In genomic region chr1:66386751-66387452, GRCm38 (mm10) we compare ENCODE assay signal across 8 mouse cellular contexts.
DNase-seq lines count a peak whose midpoint lies in the region; ATAC-seq and TF ChIP-seq lines count a peak whose summit lies in the region.

No protein-coding gene starts in this region.

- no peaks in the 10 kb centered on the region for H3K27me3 ChIP-seq in embryonic facial prominence, embryonic 10.5 days (replicated peaks; ENCODE audit: low read depth, poor library complexity, severe bottlenecking)
- H3K27me3 ChIP-seq in midbrain, postnatal 0 days (ENCODE audit: insufficient read depth, low read length) = no peaks in the 10 kb centered on the region
- H3K27me3 ChIP-seq in stomach, postnatal 0 days (ENCODE audit: control insufficient read depth, insufficient read depth, low read length) = no peaks in the 10 kb centered on the region

- peak; percentile 68 for DNase-seq in R1 (ENCODE audit: low read depth, low spot score)
- DNase-seq in embryonic facial prominence, embryonic 10.5 days (ENCODE audit: low spot score) = peak; percentile 25
- peak; percentile 69 to 85 for DNase-seq in layer of hippocampus, adult 18-20 months (ENCODE audit: low spot score in 2 of 2)
- DNase-seq in midbrain, postnatal 0 days (ENCODE audit: low spot score) = peak; percentile 94
- no peak for DNase-seq in kidney, postnatal 4 days
- DNase-seq in stomach, postnatal 0 days (ENCODE audit: low spot score) = no peak
- DNase-seq in heart, postnatal 10 days = no peak
- no peak for DNase-seq in ovary, postnatal 10 days (ENCODE audit: low spot score)

- peak overlapping the region; percentile 61 for H3K4me2 ChIP-seq in midbrain, postnatal 0 days (ENCODE audit: low read depth, low read length, poor library complexity, severe bottlenecking)
- H3K4me2 ChIP-seq in stomach, postnatal 0 days (replicated peaks; ENCODE audit: low read depth) = no peak overlapping the region

- peak overlapping the region; percentile 41 for H3K4me3 ChIP-seq in embryonic facial prominence, embryonic 10.5 days
- H3K4me3 ChIP-seq in midbrain, postnatal 0 days (ENCODE audit: low read depth, low read length) = peak overlapping the region; percentile 36
- no peak overlapping the region for H3K4me3 ChIP-seq in stomach, postnatal 0 days (ENCODE audit: low read depth, low read length)

- ATAC-seq in midbrain, postnatal 0 days (ENCODE audit: low FRiP score) = peak; percentile 95
- ATAC-seq in stomach, postnatal 0 days (ENCODE audit: low FRiP score, low TSS enrichment) = no peak

- no peak for TF ChIP-seq CTCF in midbrain, postnatal 0 days (IDR thresholded peaks at IDR 0.05)
- TF ChIP-seq CTCF in stomach, postnatal 0 days (IDR thresholded peaks at IDR 0.05; ENCODE audit: low read depth) = no peak

- 49% methylated on average over 10 of the region's 10 CpGs for WGBS in embryonic facial prominence, embryonic 10.5 days
- 10% methylated on average over 10 of the region's 10 CpGs for WGBS in midbrain, postnatal 0 days
- 82% methylated on average over 10 of the region's 10 CpGs for WGBS in stomach, postnatal 0 days

- TF ChIP-seq EP300 in stomach, postnatal 0 days (optimal IDR thresholded peaks at IDR 0.05) = no peak

- peak overlapping the region; percentile 60 for H3K9ac ChIP-seq in midbrain, postnatal 0 days (replicated peaks; ENCODE audit: low read length, poor library complexity, severe bottlenecking)
- no peak overlapping the region for H3K9ac ChIP-seq in stomach, postnatal 0 days (ENCODE audit: low read length)

- H3K9me3 ChIP-seq in embryonic facial prominence, embryonic 10.5 days = no peaks in the 10 kb centered on the region
- no peaks in the 10 kb centered on the region for H3K9me3 ChIP-seq in midbrain, postnatal 0 days (ENCODE audit: low read length)
- no peaks in the 10 kb centered on the region for H3K9me3 ChIP-seq in stomach, postnatal 0 days (ENCODE audit: control insufficient read depth, low read length)

- intact Hi-C loops in heart, postnatal 10 days (cut with DNase I) = no loop called here

- H3K27ac ChIP-seq in embryonic facial prominence, embryonic 10.5 days (replicated peaks) = peak overlapping the region; percentile 41; the same call in 1 of the 2 replicates
- peak overlapping the region; percentile 92 for H3K27ac ChIP-seq in midbrain, postnatal 0 days (ENCODE audit: low read depth, low read length)
- no peak overlapping the region for H3K27ac ChIP-seq in stomach, postnatal 0 days (replicated peaks)

- H3K36me3 ChIP-seq in embryonic facial prominence, embryonic 10.5 days (replicated peaks) = no peaks in the 10 kb centered on the region
- no peaks in the 10 kb centered on the region for H3K36me3 ChIP-seq in midbrain, postnatal 0 days (ENCODE audit: insufficient read depth, low read length)
- H3K36me3 ChIP-seq in stomach, postnatal 0 days (ENCODE audit: control insufficient read depth, insufficient read depth, low read length) = no peaks in the 10 kb centered on the region

- peaks cover 8% of the 10 kb centered on the region for H3K4me1 ChIP-seq in embryonic facial prominence, embryonic 10.5 days
- peaks cover 12% of the 10 kb centered on the region; the same call in 1 of the 2 replicates for H3K4me1 ChIP-seq in midbrain, postnatal 0 days (ENCODE audit: insufficient read depth, low read length)
- H3K4me1 ChIP-seq in stomach, postnatal 0 days (replicated peaks; ENCODE audit: control insufficient read depth, insufficient read depth) = no peaks in the 10 kb centered on the region

Comparison
In these comparisons a context has a peak if more than half of its experiments do, and no peak if none do; other contexts are left out.
1. DNase-seq: peak in R1 (single experiment), embryonic facial prominence, embryonic 10.5 days (single experiment), layer of hippocampus, adult 18-20 months (2 of 2) and midbrain, postnatal 0 days (single experiment); none in kidney, postnatal 4 days (0 of 2), stomach, postnatal 0 days (single experiment), heart, postnatal 10 days (0 of 2) and ovary, postnatal 10 days (single experiment).